Mouse (Mus musculus) embryonic fibroblast, embryonic 13.5 days (primary cell): Measurements from ENCODE around the gene Ldlrad3. TPM values are rescaled to one million over a fixed set of nuclear protein-coding genes. Genes with fewer than 3 reads are reported as not detected.

Experiments
- H3K27ac ChIP-seq: 2 replicates; pipeline ENCODE4 v1.5.1; 2012; ENCODE audit warnings: low read length, control low read depth, inconsistent platforms; ENCODE audit not compliant: insufficient read depth
- H3K4me1 ChIP-seq: 2 replicates; pipeline ENCODE4 v1.6.1; 2011; ENCODE audit warnings: low read length; ENCODE audit not compliant: control insufficient read depth, insufficient read depth
- H3K4me3 ChIP-seq: 2 replicates; pipeline ENCODE4 v1.5.1; 2011; ENCODE audit warnings: mild to moderate bottlenecking, control low read depth, low read length; ENCODE audit not compliant: insufficient read depth
- CTCF ChIP-seq: IDR thresholded peaks from 2 replicates; pipeline ENCODE4 v1.5.1; 2011; ENCODE audit warnings: mild to moderate bottlenecking, control low read depth, low read length, moderate library complexity, borderline replicate concordance; ENCODE audit not compliant: insufficient read depth
- POLR2A ChIP-seq: IDR thresholded peaks from 2 replicates; pipeline ENCODE4 v1.6.1; 2011; ENCODE audit warnings: low read depth, mild to moderate bottlenecking, control low read depth, low read length, moderate library complexity
- polyA plus RNA-seq: library from polyadenylated mRNA; stranded (reverse); fragments of >200 nt; gene quantifications from 2 replicates; pipeline ENCODE4 v1.2.4, GENCODE M21; 2011; ENCODE audit warnings: low read depth; ENCODE audit not compliant: missing spikeins, insufficient read length

The Ldlrad3 gene
- polyA plus RNA-seq, 1 experiment = 19.6 TPM

DNA sequence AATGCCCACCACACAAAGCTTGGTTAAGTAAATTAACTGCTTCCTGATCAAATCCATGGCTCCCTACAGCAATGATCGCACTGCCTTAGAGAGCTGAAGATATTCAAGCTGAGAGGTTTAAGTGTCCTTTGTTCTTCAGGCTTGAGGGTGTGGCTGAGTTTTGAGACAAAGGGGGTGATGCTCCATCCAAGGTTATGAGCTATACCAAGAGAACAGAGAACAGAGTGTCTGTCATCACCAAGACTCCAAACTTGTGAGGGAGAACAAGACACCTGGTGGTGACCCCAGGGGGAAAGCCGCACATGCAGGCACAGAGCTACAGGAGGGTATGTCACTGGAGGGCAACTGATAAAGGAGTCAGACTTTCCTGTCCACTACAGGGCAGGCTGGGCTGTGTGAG lies 205.0 kb downstream of the Ldlrad3 start:
- H3K4me1 ChIP-seq = peaks cover 28% of the 10 kb centered on the region
- H3K27ac ChIP-seq = no peak overlapping the region
- TF ChIP-seq CTCF (no peak), POLR2A (no peak)
- no peak overlapping the region for H3K4me3 ChIP-seq

DNA sequence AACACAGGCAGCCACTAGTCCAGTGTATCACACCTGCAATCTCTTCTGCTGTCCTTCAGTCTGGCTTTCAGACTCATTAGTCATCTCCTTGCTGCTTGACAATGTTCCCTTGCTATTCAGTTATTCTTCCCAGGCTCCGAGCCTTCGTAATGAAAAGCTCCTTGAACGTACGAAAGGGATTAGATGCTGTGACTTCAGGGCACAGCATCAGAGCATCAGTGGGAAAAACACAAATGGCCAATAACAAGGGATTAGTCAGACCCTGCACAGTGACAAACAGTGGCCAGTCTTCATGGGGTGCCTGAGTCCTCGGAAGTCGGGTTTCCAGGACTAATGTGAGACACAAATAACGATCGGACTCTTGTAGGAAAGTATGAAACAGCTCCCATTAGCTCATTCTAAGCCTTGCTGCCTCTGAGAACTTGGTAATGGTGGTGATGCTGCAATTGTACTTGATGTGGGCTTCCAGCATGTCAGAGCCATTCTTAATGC lies 205.7 kb downstream of the Ldlrad3 start:
- no peak overlapping the region for H3K27ac ChIP-seq
- TF ChIP-seq POLR2A = no peak
- no peak overlapping the region for H3K4me3 ChIP-seq
- peaks cover 24% of the 10 kb centered on the region for H3K4me1 ChIP-seq

- Histone ChIP-seq H3K4me1 (peaks cover 18% of the 10 kb centered on the region), H3K4me3 (no peak overlapping the region), H3K27ac (peak overlapping the region; percentile 5; the same call in 1 of the 2 replicates)
- no peak for TF ChIP-seq POLR2A
- TF ChIP-seq CTCF = no peak
These were observed 207.4 kb downstream of the Ldlrad3 start for GRCm38 (mm10) chr2:101978534-101979525.

GRCm38 (mm10) chr2:101976399-101977064 lies 209.7 kb downstream of the Ldlrad3 start:
- Histone ChIP-seq H3K27ac (no peak overlapping the region), H3K4me1 (peaks cover 6% of the 10 kb centered on the region; the same call in 1 of the 2 replicates), H3K4me3 (no peak overlapping the region)
- no peak for TF ChIP-seq CTCF

- Histone ChIP-seq H3K4me3 (no peak overlapping the region), H3K27ac (no peak overlapping the region), H3K4me1 (peaks cover 4% of the 10 kb centered on the region; the same call in 1 of the 2 replicates)
- TF ChIP-seq POLR2A = no peak
- TF ChIP-seq CTCF = no peak
These were observed 212.4 kb downstream of the Ldlrad3 start for GRCm38 (mm10) chr2:101973810-101974209.

DNA sequence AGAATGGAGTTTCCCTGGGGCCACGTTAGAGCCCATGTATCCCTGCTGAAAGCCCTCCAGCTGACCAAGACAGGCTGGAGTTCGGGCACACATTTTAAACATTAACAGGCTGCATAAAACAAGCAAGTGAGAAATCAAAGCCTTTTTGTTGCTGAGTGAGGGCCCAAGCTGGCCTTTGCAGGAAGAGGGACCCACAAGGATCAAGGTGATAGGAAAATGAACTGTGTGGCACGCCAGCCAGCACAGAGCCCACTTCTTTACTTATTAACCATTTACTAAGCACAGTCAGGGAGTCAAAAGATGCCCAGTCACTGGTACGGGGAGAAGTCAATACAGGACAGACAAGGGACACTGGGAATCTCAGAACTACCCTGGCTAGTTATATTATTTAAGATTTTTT lies 218.6 kb downstream of the Ldlrad3 start:
- Histone ChIP-seq H3K4me1 (peaks cover 2% of the 10 kb centered on the region; the same call in 1 of the 2 replicates), H3K27ac (no peak overlapping the region), H3K4me3 (no peak overlapping the region)
- TF ChIP-seq CTCF = no peak
- no peak for TF ChIP-seq POLR2A

GRCm38 (mm10) chr2:101967152-101967551 lies 219.0 kb downstream of the Ldlrad3 start:
- H3K4me1 ChIP-seq = peaks cover 2% of the 10 kb centered on the region; the same call in 1 of the 2 replicates
- H3K4me3 ChIP-seq = no peak overlapping the region
- H3K27ac ChIP-seq = no peak overlapping the region
- TF ChIP-seq POLR2A = no peak
- TF ChIP-seq CTCF = no peak

DNA sequence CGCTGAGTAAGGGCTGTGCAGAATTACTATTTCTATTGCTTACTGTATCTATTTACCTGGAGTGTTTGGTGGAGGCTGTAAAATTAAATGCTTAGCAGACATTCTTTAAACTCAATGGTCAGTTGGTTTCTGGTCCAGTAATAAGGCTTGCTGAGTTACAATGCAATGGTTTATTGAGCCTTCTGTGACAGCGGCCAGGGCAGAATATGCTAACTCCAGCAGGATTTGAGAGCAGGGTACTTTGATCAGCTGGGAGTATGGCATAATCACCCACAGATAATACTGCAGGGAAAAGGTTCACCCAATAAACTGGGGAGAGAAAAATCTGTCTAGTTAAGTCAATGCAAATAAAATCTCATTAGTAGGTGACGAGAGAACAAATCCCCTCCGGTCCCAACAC lies 220.2 kb downstream of the Ldlrad3 start:
- Histone ChIP-seq H3K4me1 (peaks cover 2% of the 10 kb centered on the region; the same call in 1 of the 2 replicates), H3K27ac (no peak overlapping the region), H3K4me3 (no peak overlapping the region)
- no peak for TF ChIP-seq POLR2A
- TF ChIP-seq CTCF = no peak

- TF ChIP-seq CTCF = no peak
- TF ChIP-seq POLR2A = no peak
- H3K4me1 ChIP-seq = peaks cover 2% of the 10 kb centered on the region; the same call in 1 of the 2 replicates
- H3K4me3 ChIP-seq = no peak overlapping the region
- H3K27ac ChIP-seq = no peak overlapping the region
These were observed 220.7 kb downstream of the Ldlrad3 start for GRCm38 (mm10) chr2:101965515-101965914.

GRCm38 (mm10) chr2:101963367-101963766 lies 222.8 kb downstream of the Ldlrad3 start:
- peaks cover 2% of the 10 kb centered on the region; the same call in 1 of the 2 replicates for H3K4me1 ChIP-seq
- TF ChIP-seq CTCF (no peak), POLR2A (no peak)
- H3K27ac ChIP-seq = no peak overlapping the region
- no peak overlapping the region for H3K4me3 ChIP-seq
